Mouse (Mus musculus) NIH3T3 (cell line): ENCODE results near the gene Ms4a10.

Experiments
- DNase-seq: peaks from one replicate; pipeline ENCODE4 v3.0.0-alpha.2; 2012; ENCODE audit warnings: low read depth

Ms4a10 gene

GRCm38 (mm10) chr19:10918321-10918991 lies 56.0 kb downstream of the Ms4a10 start:
- DNase-seq = no peak

- DNase-seq = no peak
Measured at GRCm38 (mm10) chr19:10916506-10916905, 58.0 kb downstream of the Ms4a10 start.

- DNase-seq = no peak
Measured at GRCm38 (mm10) chr19:10914870-10915269, 59.6 kb downstream of the Ms4a10 start.

- peak; percentile 43 for DNase-seq
Measured at GRCm38 (mm10) chr19:10914291-10914690, 60.2 kb downstream of the Ms4a10 start.
